Mouse (Mus musculus) midbrain, embryonic 16.5 days (tissue): ENCODE results near the gene Gm20388. TPM values are rescaled to one million over a fixed set of nuclear protein-coding genes. Genes with fewer than 3 reads are reported as not detected.

Experiments used
- ATAC-seq: fragments of 200-750 bp; cut with Nextera tagmentation; 2 replicates; pipeline ENCODE4 v1.8.0; 2017; ENCODE audit warnings: moderate TSS enrichment
- H3K27ac ChIP-seq: fragments of 300-500 bp; sonication (generic); 2 replicates; pipeline ENCODE4 v1.5.1; 2014; ENCODE audit warnings: mild to moderate bottlenecking, low read length, mixed read lengths
- H3K27me3 ChIP-seq: fragments of 300-500 bp; sonication (generic); 2 replicates; pipeline ENCODE4 v1.6.1; 2014; ENCODE audit warnings: low read depth, low read length, mixed read lengths; ENCODE audit not compliant: control insufficient read depth, insufficient read depth
- H3K36me3 ChIP-seq: fragments of 300-500 bp; sonication (generic); 2 replicates; pipeline ENCODE4 v1.6.1; 2014; ENCODE audit warnings: mild to moderate bottlenecking, low read length, moderate library complexity, mixed read lengths; ENCODE audit not compliant: control insufficient read depth, insufficient read depth
- H3K4me1 ChIP-seq: fragments of 300-500 bp; sonication (generic); 2 replicates; pipeline ENCODE4 v1.6.1; 2014; ENCODE audit warnings: mild to moderate bottlenecking, low read length, mixed read lengths; ENCODE audit not compliant: control insufficient read depth, insufficient read depth
- H3K4me2 ChIP-seq: fragments of 300-500 bp; sonication (generic); 2 replicates; pipeline ENCODE4 v1.6.1; 2014; ENCODE audit warnings: mild to moderate bottlenecking, low read length, mixed read lengths
- H3K4me3 ChIP-seq: fragments of 300-500 bp; sonication (generic); 2 replicates; pipeline ENCODE4 v1.5.1; 2014; ENCODE audit warnings: low read depth, mild to moderate bottlenecking, low read length, moderate library complexity, mixed read lengths
- H3K9ac ChIP-seq: fragments of 300-500 bp; sonication (generic); 2 replicates; pipeline ENCODE4 v1.6.1; 2014; ENCODE audit warnings: low read depth, low read length, mixed read lengths
- H3K9me3 ChIP-seq: fragments of 300-500 bp; sonication (generic); replicated peaks from 2 replicates; pipeline ENCODE4 v1.6.1; 2014; ENCODE audit warnings: mild to moderate bottlenecking, low read length, mixed read lengths; ENCODE audit not compliant: control insufficient read depth, poor library complexity, severe bottlenecking
- WGBS: fragments of 180-500 bp; shearing (Covaris S2); extraction: QIAGEN DNeasy Blood & Tissue Kit; methylation state at CpG from one replicate; pipeline ENCODE4 v1.1.7; 2014; 5-methylcytosine and 5-hydroxymethylcytosine counted together
- polyA plus RNA-seq: library from polyadenylated mRNA; unstranded; fragments of >200 nt; fragmentation: Nextera tagmentation; extraction: Ambion mirVana; gene quantifications from 2 replicates; pipeline ENCODE4 v1.2.1, GENCODE M21; 2015

The Gm20388 gene
- polyA plus RNA-seq, 1 experiment from 2014 or later, result 7.5 TPM

DNA sequence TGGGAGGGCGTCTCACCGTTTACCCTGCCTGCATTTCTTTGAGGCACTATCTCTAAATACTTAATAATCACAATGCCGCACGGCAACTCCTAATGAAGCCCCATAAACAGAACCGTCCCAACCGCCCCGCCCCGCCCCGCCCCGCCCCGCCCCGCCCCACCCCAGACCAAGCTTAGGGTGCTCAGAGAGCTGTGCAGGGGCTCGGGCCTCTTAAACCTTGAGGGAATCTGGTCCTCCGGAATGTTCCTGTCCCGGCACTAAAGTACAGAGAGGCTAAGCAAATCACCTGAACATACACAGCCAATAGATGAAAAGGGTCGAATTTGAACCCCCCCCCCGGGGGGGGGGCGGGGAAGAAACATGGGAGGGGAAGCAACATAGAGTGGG lies 1564.2 kb downstream of the Gm20388 start:
- no peak overlapping the region for H3K4me3 ChIP-seq
- H3K4me2 ChIP-seq, result no peak overlapping the region
- H3K36me3 ChIP-seq, result no peaks in the 10 kb centered on the region
- 2% methylated on average over 16 of the region's 18 CpGs for WGBS
- peaks cover 32% of the 10 kb centered on the region for H3K27me3 ChIP-seq
- no peak overlapping the region for H3K27ac ChIP-seq
- H3K4me1 ChIP-seq, result peaks cover 3% of the 10 kb centered on the region; the same call in 1 of the 2 replicates
- ATAC-seq, result no peak
- no peaks in the 10 kb centered on the region for H3K9me3 ChIP-seq
- no peak overlapping the region for H3K9ac ChIP-seq

DNA sequence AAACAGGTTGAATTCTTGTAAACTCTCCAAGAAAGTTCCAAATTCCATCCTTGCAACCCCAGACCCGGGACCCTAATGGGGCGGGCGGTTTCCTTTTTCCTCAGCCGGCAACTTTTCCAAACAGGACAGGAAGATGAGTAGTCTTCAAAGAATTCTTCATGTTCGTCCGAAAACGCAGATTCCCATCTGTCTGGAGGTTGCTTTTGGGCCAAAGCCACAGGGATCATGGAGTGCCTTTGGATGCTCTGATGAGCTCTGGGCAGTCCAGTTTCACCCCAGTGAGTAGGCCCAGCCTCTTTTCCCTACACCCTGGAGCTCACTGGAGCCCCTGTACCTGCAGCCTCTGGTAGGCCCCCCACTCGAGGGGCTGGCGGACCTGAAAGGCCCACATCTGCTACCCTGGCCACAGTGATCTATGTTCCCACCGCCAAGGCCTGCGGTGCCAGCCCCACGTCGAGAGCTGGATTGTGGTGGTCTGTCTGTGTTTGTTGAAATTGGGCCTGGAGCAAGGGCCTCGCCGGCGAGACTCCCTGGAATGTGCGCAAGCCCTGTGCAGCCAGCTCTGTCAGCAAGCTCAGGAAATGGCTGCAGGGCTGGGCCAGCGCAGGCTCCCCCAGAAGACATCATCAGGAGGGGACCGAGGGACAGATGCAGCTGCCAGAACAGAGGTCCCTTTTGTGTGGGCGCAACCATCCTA lies 1567.4 kb downstream of the Gm20388 start:
- Histone ChIP-seq H3K4me1 (peaks cover 12% of the 10 kb centered on the region), H3K4me3 (no peak overlapping the region), H3K4me2 (no peak overlapping the region), H3K27ac (no peak overlapping the region), H3K36me3 (no peaks in the 10 kb centered on the region), H3K27me3 (peaks cover 32% of the 10 kb centered on the region), H3K9me3 (no peaks in the 10 kb centered on the region), H3K9ac (no peak overlapping the region)
- WGBS, result 73% methylated on average over 20 of the region's 20 CpGs
- no peak for ATAC-seq

- no peak for ATAC-seq
These were observed 1568.5 kb downstream of the Gm20388 start for GRCm38 (mm10) chr8:121479144-121479543.

DNA sequence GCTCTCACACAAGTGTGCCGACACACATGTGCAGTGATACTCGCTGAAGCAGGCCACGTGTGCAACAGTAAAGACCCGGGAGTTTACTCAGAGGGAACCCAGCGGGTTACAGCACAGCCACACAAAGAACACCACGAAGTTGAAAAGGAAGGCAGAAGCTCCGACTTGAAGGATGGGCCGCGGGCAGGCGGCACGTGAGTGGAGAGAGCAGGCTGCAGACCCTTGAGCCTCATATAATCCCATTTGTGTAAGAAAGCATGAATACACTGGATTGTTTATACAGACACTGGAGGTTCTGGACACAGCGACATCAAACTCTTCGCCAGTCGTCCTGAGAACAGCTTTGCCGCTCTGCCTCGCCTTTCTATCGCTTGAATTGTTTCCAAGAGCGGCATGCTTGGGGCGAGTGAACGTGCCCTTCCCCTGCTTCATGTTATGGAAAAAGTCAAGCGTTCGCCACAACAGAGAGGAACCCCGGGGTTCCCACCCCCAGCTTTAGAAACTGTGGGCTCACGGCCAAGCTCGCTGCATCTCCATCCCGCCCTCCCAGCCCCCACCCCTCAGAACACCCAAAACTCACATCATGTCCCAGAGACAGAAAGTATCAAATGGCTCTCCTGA lies 1569.9 kb downstream of the Gm20388 start:
- Histone ChIP-seq H3K9ac (no peak overlapping the region), H3K27me3 (peaks cover 25% of the 10 kb centered on the region), H3K36me3 (no peaks in the 10 kb centered on the region), H3K4me3 (no peak overlapping the region), H3K4me2 (peak overlapping the region; percentile 33), H3K9me3 (no peaks in the 10 kb centered on the region), H3K27ac (0 out of 2 replicates have a peak overlapping the region, but pooled peaks have one; percentile 28), H3K4me1 (peaks cover 10% of the 10 kb centered on the region)
- 7% methylated on average over 26 of the region's 26 CpGs for WGBS
- ATAC-seq, result no peak

More at GRCm38 (mm10) chr8:121479144-121479543, 1568.5 kb downstream of the Gm20388 start:
- H3K4me1 ChIP-seq, result peaks cover 12% of the 10 kb centered on the region
- H3K9me3 ChIP-seq, result no peaks in the 10 kb centered on the region
- no peak overlapping the region for H3K4me3 ChIP-seq
- H3K4me2 ChIP-seq, result no peak overlapping the region
- H3K9ac ChIP-seq, result no peak overlapping the region
- H3K36me3 ChIP-seq, result no peaks in the 10 kb centered on the region
- H3K27me3 ChIP-seq, result peaks cover 32% of the 10 kb centered on the region
- no peak overlapping the region for H3K27ac ChIP-seq
- 83% methylated on average over 8 of the region's 8 CpGs for WGBS

GRCm38 (mm10) chr8:121484072-121484782 lies 1573.6 kb downstream of the Gm20388 start:
- no peak for ATAC-seq
- no peak overlapping the region for H3K9ac ChIP-seq
- H3K4me3 ChIP-seq, result no peak overlapping the region
- no peak overlapping the region for H3K4me2 ChIP-seq
- H3K27ac ChIP-seq, result no peak overlapping the region
- H3K9me3 ChIP-seq, result no peaks in the 10 kb centered on the region
- no peaks in the 10 kb centered on the region for H3K36me3 ChIP-seq
- 73% methylated on average over 21 of the region's 23 CpGs for WGBS
- H3K4me1 ChIP-seq, result peaks cover 10% of the 10 kb centered on the region
- 0 out of 2 replicates have a peak, but pooled peaks cover 7% of the 10 kb centered on the region for H3K27me3 ChIP-seq

GRCm38 (mm10) chr8:121491633-121492032 lies 1581.0 kb downstream of the Gm20388 start:
- no peak for ATAC-seq

GRCm38 (mm10) chr8:121497621-121498020 lies 1587.0 kb downstream of the Gm20388 start:
- no peaks in the 10 kb centered on the region for H3K4me1 ChIP-seq
- no peak overlapping the region for H3K9ac ChIP-seq
- no peak overlapping the region for H3K27ac ChIP-seq
- 86% methylated on average over 6 of the region's 6 CpGs for WGBS
- H3K9me3 ChIP-seq, result no peaks in the 10 kb centered on the region
- no peak overlapping the region for H3K4me2 ChIP-seq
- no peaks in the 10 kb centered on the region for H3K36me3 ChIP-seq
- ATAC-seq, result no peak
- H3K27me3 ChIP-seq, result no peaks in the 10 kb centered on the region
- no peak overlapping the region for H3K4me3 ChIP-seq

More at GRCm38 (mm10) chr8:121491633-121492032, 1581.0 kb downstream of the Gm20388 start:
- no peaks in the 10 kb centered on the region for H3K36me3 ChIP-seq
- H3K27ac ChIP-seq, result no peak overlapping the region
- H3K27me3 ChIP-seq, result no peaks in the 10 kb centered on the region
- H3K4me1 ChIP-seq, result no peaks in the 10 kb centered on the region
- H3K9me3 ChIP-seq, result no peaks in the 10 kb centered on the region
- no peak overlapping the region for H3K4me3 ChIP-seq
- H3K9ac ChIP-seq, result no peak overlapping the region
- 58% methylated on average over 9 of the region's 9 CpGs for WGBS
- H3K4me2 ChIP-seq, result no peak overlapping the region

GRCm38 (mm10) chr8:121511751-121512150 lies 1601.1 kb downstream of the Gm20388 start:
- 39% methylated on average over 9 of the region's 9 CpGs for WGBS
- H3K27me3 ChIP-seq, result peaks cover 16% of the 10 kb centered on the region
- no peaks in the 10 kb centered on the region for H3K36me3 ChIP-seq
- H3K4me1 ChIP-seq, result peaks cover under 1% of the 10 kb centered on the region; the same call in 1 of the 2 replicates
- no peak overlapping the region for H3K9ac ChIP-seq
- no peak overlapping the region for H3K4me2 ChIP-seq
- no peak overlapping the region for H3K4me3 ChIP-seq
- H3K9me3 ChIP-seq, result no peaks in the 10 kb centered on the region
- no peak for ATAC-seq
- H3K27ac ChIP-seq, result no peak overlapping the region

- no peaks in the 10 kb centered on the region for H3K36me3 ChIP-seq
- H3K4me1 ChIP-seq, result no peaks in the 10 kb centered on the region
- no peaks in the 10 kb centered on the region for H3K9me3 ChIP-seq
- H3K4me3 ChIP-seq, result no peak overlapping the region
- WGBS, result 8% methylated on average over 12 of the region's 12 CpGs
- peak; percentile 82 for ATAC-seq
- H3K4me2 ChIP-seq, result no peak overlapping the region
- peaks cover 16% of the 10 kb centered on the region for H3K27me3 ChIP-seq
- H3K9ac ChIP-seq, result no peak overlapping the region
- H3K27ac ChIP-seq, result no peak overlapping the region
These were observed 1602.8 kb downstream of the Gm20388 start for GRCm38 (mm10) chr8:121513429-121513828.
